Mouse (Mus musculus) thymus, postnatal 25 days (tissue): ENCODE results near the gene Rasa4.
"Not testable (repeated sequence)": the region's sequence is repeated elsewhere in the genome, so short reads cannot be mapped to it uniquely, and the experiment has no call there.

ENCODE experiments used
- DNase-seq: peaks from one replicate; pipeline ENCODE4 v3.0.0; 2022

Rasa4 gene

GRCm38 (mm10) chr5:136069411-136069810 is 14.3 kb upstream of the Rasa4 start:
- DNase-seq = no peak

- DNase-seq = no peak
Observed at GRCm38 (mm10) chr5:136073051-136073450, 10.7 kb upstream of the Rasa4 start.

- DNase-seq = no peak
Observed at GRCm38 (mm10) chr5:136073526-136073925, 10.2 kb upstream of the Rasa4 start.

GRCm38 (mm10) chr5:136075076-136075475 is 8.6 kb upstream of the Rasa4 start:
- DNase-seq = no peak

- no peak for DNase-seq
Observed at GRCm38 (mm10) chr5:136076284-136076683, 7.4 kb upstream of the Rasa4 start.

- no peak for DNase-seq
Observed at GRCm38 (mm10) chr5:136077001-136077550, 6.6 kb upstream of the Rasa4 start.

- no peak for DNase-seq
Observed at GRCm38 (mm10) chr5:136078136-136078535, 5.6 kb upstream of the Rasa4 start.

GRCm38 (mm10) chr5:136082345-136082744 is 1.4 kb upstream of the Rasa4 start:
- DNase-seq = no peak

- no peak for DNase-seq
Observed at GRCm38 (mm10) chr5:136084144-136084881, 597 bp downstream of the Rasa4 start.

- DNase-seq = peak; percentile 54
Observed at GRCm38 (mm10) chr5:136084891-136085651, 1.4 kb downstream of the Rasa4 start.

- no peak for DNase-seq
Observed at GRCm38 (mm10) chr5:136086290-136086689, 2.6 kb downstream of the Rasa4 start.

- no peak for DNase-seq
Observed at GRCm38 (mm10) chr5:136088821-136089575, 5.3 kb downstream of the Rasa4 start.

GRCm38 (mm10) chr5:136091927-136092326 is 8.2 kb downstream of the Rasa4 start:
- DNase-seq = peak; percentile 67

- no peak for DNase-seq
Observed at GRCm38 (mm10) chr5:136094249-136095010, 10.7 kb downstream of the Rasa4 start.

GRCm38 (mm10) chr5:136095089-136095488 is 11.4 kb downstream of the Rasa4 start:
- DNase-seq = no peak

- DNase-seq = no peak
Observed at GRCm38 (mm10) chr5:136098536-136098935, 14.8 kb downstream of the Rasa4 start.

GRCm38 (mm10) chr5:136102099-136102820 is 18.5 kb downstream of the Rasa4 start:
- DNase-seq = peak; percentile 78

GRCm38 (mm10) chr5:136104511-136104910 is 20.8 kb downstream of the Rasa4 start:
- peak; percentile 32 for DNase-seq

GRCm38 (mm10) chr5:136108486-136108885 is 24.8 kb downstream of the Rasa4 start:
- DNase-seq = no peak

GRCm38 (mm10) chr5:136109042-136109441 is 25.3 kb downstream of the Rasa4 start:
- no peak for DNase-seq

GRCm38 (mm10) chr5:136113546-136113945 is 29.8 kb downstream of the Rasa4 start:
- DNase-seq = not testable (repeated sequence)
